Comparison of ENCODE assay signal across 11 mouse cellular contexts in the genomic region with DNA sequence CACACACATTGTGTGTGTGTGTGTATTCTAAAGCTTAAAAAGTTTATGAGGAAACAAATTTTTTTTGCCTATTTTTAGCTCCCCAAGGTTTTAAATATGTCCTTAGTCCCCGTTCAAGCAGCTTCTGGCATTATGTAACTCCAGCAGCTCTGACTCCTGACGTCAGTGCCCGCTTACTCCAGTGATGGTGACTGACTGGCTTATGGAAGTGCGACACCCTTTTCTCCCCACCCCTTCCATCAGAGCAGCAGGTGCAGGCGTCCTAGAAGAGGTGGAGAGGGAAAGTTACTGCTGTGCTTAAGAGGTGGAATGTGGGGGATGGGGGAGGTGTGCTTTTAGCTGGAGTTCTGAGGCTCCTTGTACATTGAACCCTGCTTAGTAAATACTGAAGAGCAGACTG.
DNase-seq lines count a peak whose midpoint lies in the region; ATAC-seq lines count a peak whose summit lies in the region.
"Had no signal": no experiment of that assay in that cellular context is flagged by ENCODE, and none has a peak within 500 bp of the region (broad histone marks: within the 10 kb centered on the region; RNA-seq: fewer than 3 reads in every experiment).

No protein-coding gene starts in this region.

- DNase-seq in layer of hippocampus, adult 9-11 months = peak; percentile 47
- no peak for DNase-seq in layer of hippocampus, adult 9-10 months (ENCODE audit: low spot score)
- DNase-seq in adrenal gland, adult 8-10 months = peak; percentile 22
- peak; percentile 19 to 39 for DNase-seq in frontal cortex, postnatal 14 days (ENCODE audit: low spot score in 2 of 2)
- DNase-seq in lung, postnatal 10 days = peak; percentile 4
- DNase-seq in midbrain, embryonic 11.5 days (ENCODE audit: low spot score, missing footprints) = no peak
- DNase-seq: heart, adult 2 months had no signal

- WGBS in midbrain, embryonic 11.5 days = 58% methylated on average over 5 of the region's 5 CpGs

- no peaks in the 10 kb centered on the region for H3K27me3 ChIP-seq in midbrain, embryonic 11.5 days (ENCODE audit: control insufficient read depth, insufficient read depth, low read length)
- H3K27me3 ChIP-seq: embryonic facial prominence, embryonic 12.5 days had no signal

- no peaks in the 10 kb centered on the region for H3K9me3 ChIP-seq in midbrain, embryonic 11.5 days (ENCODE audit: control insufficient read depth, low read length)
- H3K9me3 ChIP-seq: embryonic facial prominence, embryonic 12.5 days; hindbrain, embryonic 10.5 days had no signal

- H3K4me2 ChIP-seq in midbrain, embryonic 11.5 days = no peak overlapping the region
- H3K4me2 ChIP-seq: embryonic facial prominence, embryonic 12.5 days had no signal

- no peak overlapping the region for H3K4me3 ChIP-seq in midbrain, embryonic 11.5 days (ENCODE audit: low read depth, low read length)
- H3K4me3 ChIP-seq: embryonic facial prominence, embryonic 12.5 days; heart, adult 2 months; hindbrain, embryonic 10.5 days had no signal

- no peak overlapping the region for H3K27ac ChIP-seq in midbrain, embryonic 11.5 days (ENCODE audit: low read depth, low read length)
- H3K27ac ChIP-seq: embryonic facial prominence, embryonic 12.5 days; heart, adult 2 months; hindbrain, embryonic 10.5 days had no signal

- no peaks in the 10 kb centered on the region for H3K36me3 ChIP-seq in midbrain, embryonic 11.5 days (ENCODE audit: control insufficient read depth, insufficient read depth, low read length)
- H3K36me3 ChIP-seq: embryonic facial prominence, embryonic 12.5 days; hindbrain, embryonic 10.5 days had no signal

- ATAC-seq in midbrain, embryonic 11.5 days (ENCODE audit: low FRiP score) = no peak
- no peak for ATAC-seq in megakaryocyte-erythroid progenitor cell, adult 5-6 weeks (replicated peaks; ENCODE audit: low FRiP score, low TSS enrichment, poor library complexity, severe bottlenecking)
- ATAC-seq: forebrain, embryonic 16.5 days had no signal

- H3K4me1 ChIP-seq in midbrain, embryonic 11.5 days (ENCODE audit: control insufficient read depth, insufficient read depth, low read length) = no peaks in the 10 kb centered on the region
- H3K4me1 ChIP-seq: embryonic facial prominence, embryonic 12.5 days had no signal

- H3K9ac ChIP-seq in midbrain, embryonic 11.5 days (ENCODE audit: low read length) = no peak overlapping the region
- H3K9ac ChIP-seq: embryonic facial prominence, embryonic 12.5 days had no signal

Comparison
In these comparisons a context has a peak if more than half of its experiments do, and no peak if none do; other contexts are left out.
1. DNase-seq: peak in layer of hippocampus, adult 9-11 months (single experiment), adrenal gland, adult 8-10 months (single experiment), frontal cortex, postnatal 14 days (2 of 2) and lung, postnatal 10 days (single experiment); none in layer of hippocampus, adult 9-10 months (single experiment) and midbrain, embryonic 11.5 days (single experiment).